In the genomic region with DNA sequence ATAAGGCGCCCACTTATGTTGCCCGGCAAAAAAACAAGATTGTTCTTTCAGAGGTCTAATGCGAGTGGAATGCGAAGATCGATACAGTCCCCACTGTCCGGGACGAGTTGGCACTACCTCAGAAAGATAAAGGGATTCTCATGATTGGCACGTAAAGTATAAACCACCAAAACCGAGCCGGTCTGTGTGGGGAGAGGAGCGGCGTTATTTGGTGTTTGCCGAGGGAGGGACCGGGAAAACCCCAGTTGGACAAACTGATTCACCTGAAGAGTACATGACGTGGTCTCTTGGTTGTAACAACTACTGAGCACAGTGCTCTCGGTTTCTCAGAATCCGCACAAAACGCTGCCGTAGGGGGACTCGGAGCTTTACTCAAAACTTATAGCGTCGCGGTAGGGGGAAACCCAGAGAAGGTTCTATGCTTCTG, we compare ENCODE assay signal across 8 mouse cellular contexts. TPM values are rescaled to one million over a fixed set of nuclear protein-coding genes. Genes with fewer than 3 reads are reported as not detected.
DNase-seq lines count a peak whose midpoint lies in the region; ATAC-seq and TF ChIP-seq lines count a peak whose summit lies in the region.

No protein-coding gene starts in this region.

- peaks cover 60% of the 10 kb centered on the region for H3K4me1 ChIP-seq in heart, embryonic 10.5 days
- peaks cover 71% of the 10 kb centered on the region for H3K4me1 ChIP-seq in E14TG2a.4 (replicated peaks; ENCODE audit: low read depth, low read length)
- peaks cover 45% of the 10 kb centered on the region for H3K4me1 ChIP-seq in heart, embryonic 15.5 days (replicated peaks)
- peaks cover 71% of the 10 kb centered on the region for H3K4me1 ChIP-seq in liver, embryonic 15.5 days (replicated peaks)
- H3K4me1 ChIP-seq in stomach, embryonic 15.5 days = peaks cover 55% of the 10 kb centered on the region

- no peaks in the 10 kb centered on the region for H3K27me3 ChIP-seq in heart, embryonic 10.5 days (ENCODE audit: insufficient read depth, poor library complexity, severe bottlenecking)
- H3K27me3 ChIP-seq in E14TG2a.4 (ENCODE audit: insufficient read depth, low read length) = no peaks in the 10 kb centered on the region
- H3K27me3 ChIP-seq in heart, embryonic 15.5 days = no peaks in the 10 kb centered on the region
- H3K27me3 ChIP-seq in liver, embryonic 15.5 days = no peaks in the 10 kb centered on the region
- no peaks in the 10 kb centered on the region for H3K27me3 ChIP-seq in stomach, embryonic 15.5 days (replicated peaks)

- TF ChIP-seq CTCF in E14TG2a.4 (conservative IDR thresholded peaks at IDR 0.05; ENCODE audit: low read length) = no peak

- no peaks in the 10 kb centered on the region for H3K9me3 ChIP-seq in heart, embryonic 10.5 days
- H3K9me3 ChIP-seq in E14TG2a.4 (ENCODE audit: low read length) = no peaks in the 10 kb centered on the region
- H3K9me3 ChIP-seq in heart, embryonic 15.5 days (replicated peaks) = no peaks in the 10 kb centered on the region
- H3K9me3 ChIP-seq in liver, embryonic 15.5 days (replicated peaks) = no peaks in the 10 kb centered on the region
- no peaks in the 10 kb centered on the region for H3K9me3 ChIP-seq in stomach, embryonic 15.5 days

- peak overlapping the region; percentile 63 for H3K9ac ChIP-seq in heart, embryonic 15.5 days
- peak overlapping the region; percentile 96 for H3K9ac ChIP-seq in liver, embryonic 15.5 days
- H3K9ac ChIP-seq in stomach, embryonic 15.5 days = peak overlapping the region; percentile 38

- peaks cover 38% of the 10 kb centered on the region for H3K36me3 ChIP-seq in heart, embryonic 10.5 days
- peaks cover 41% of the 10 kb centered on the region for H3K36me3 ChIP-seq in E14TG2a.4 (ENCODE audit: insufficient read depth, low read length)
- peaks cover 25% of the 10 kb centered on the region for H3K36me3 ChIP-seq in heart, embryonic 15.5 days
- peaks cover 26% of the 10 kb centered on the region for H3K36me3 ChIP-seq in liver, embryonic 15.5 days (replicated peaks)
- H3K36me3 ChIP-seq in stomach, embryonic 15.5 days = peaks cover 19% of the 10 kb centered on the region

- DNase-seq in heart, embryonic 10.5 days (ENCODE audit: low spot score) = no peak
- DNase-seq in heart, adult 18-20 months = no peak
- no peak for DNase-seq in layer of hippocampus, postnatal 14 days (ENCODE audit: low spot score in 2 of 2)
- no peak for DNase-seq in testis, postnatal 10 days (ENCODE audit: low spot score)

- WGBS in heart, embryonic 10.5 days = under 1% methylated on average over 23 of the region's 23 CpGs
- WGBS in heart, embryonic 15.5 days = under 1% methylated on average over 23 of the region's 23 CpGs
- 0% methylated on average over 23 of the region's 23 CpGs for WGBS in liver, embryonic 15.5 days (ENCODE audit: insufficient replicate concordance)
- under 1% methylated on average over 23 of the region's 23 CpGs for WGBS in stomach, embryonic 15.5 days

- H3K4me3 ChIP-seq in heart, embryonic 10.5 days = peak overlapping the region; percentile 76
- peak overlapping the region; percentile 99 for H3K4me3 ChIP-seq in E14TG2a.4 (replicated peaks; ENCODE audit: low read length)
- peak overlapping the region; percentile 75 for H3K4me3 ChIP-seq in heart, embryonic 15.5 days
- H3K4me3 ChIP-seq in liver, embryonic 15.5 days (replicated peaks) = peak overlapping the region; percentile 91
- H3K4me3 ChIP-seq in stomach, embryonic 15.5 days (replicated peaks) = peak overlapping the region; percentile 76

- ATAC-seq in heart, embryonic 15.5 days (replicated peaks; ENCODE audit: insufficient number of reproducible peaks, insufficient read depth, low FRiP score, low read depth) = no peak
- ATAC-seq in liver, embryonic 15.5 days (ENCODE audit: insufficient read depth) = no peak
- no peak for ATAC-seq in stomach, embryonic 15.5 days (ENCODE audit: insufficient read depth, low FRiP score, low read depth)

- H3K27ac ChIP-seq in heart, embryonic 10.5 days = peak overlapping the region; percentile 94
- H3K27ac ChIP-seq in heart, embryonic 15.5 days = peak overlapping the region; percentile 98
- H3K27ac ChIP-seq in liver, embryonic 15.5 days (replicated peaks) = peak overlapping the region; percentile 100
- H3K27ac ChIP-seq in stomach, embryonic 15.5 days = peak overlapping the region; percentile 99

- H3K4me2 ChIP-seq in heart, embryonic 15.5 days = peak overlapping the region; percentile 96
- peak overlapping the region; percentile 96 for H3K4me2 ChIP-seq in liver, embryonic 15.5 days
- H3K4me2 ChIP-seq in stomach, embryonic 15.5 days = peak overlapping the region; percentile 90

RNA-seq across cellular contexts. Expression of gene Tlcd1, which starts 0.4 kb away (rescaled TPM):
- polyA plus RNA-seq in heart, embryonic 10.5 days (2016; fragmentation: Nextera tagmentation; extraction: Ambion mirVana) = 16.9 and 18.7 TPM in 2 replicates
- total RNA-seq in heart, adult 18-20 months (2021) = 10 to 100 TPM in 1 of 2 experiments, 1 to 10 TPM in 1; 3.2 to 10.6 TPM
- 13.5 and 14.2 TPM in 2 replicates for polyA plus RNA-seq in heart, embryonic 15.5 days (2015; fragmentation: Nextera tagmentation; extraction: Ambion mirVana)
- 43.3 and 44.5 TPM in 2 replicates for polyA plus RNA-seq in liver, embryonic 15.5 days (2015; fragmentation: Nextera tagmentation; extraction: Ambion mirVana)
- polyA plus RNA-seq in stomach, embryonic 15.5 days (2015; fragmentation: Nextera tagmentation; extraction: Ambion mirVana) = 29.8 and 30.8 TPM in 2 replicates
- 10 to 100 TPM; 33.0 to 37.0 TPM for total RNA-seq in layer of hippocampus, postnatal 14 days (2021)

RNA-seq across cellular contexts. Expression of gene Nek8, which starts 0.4 kb away (rescaled TPM):
- polyA plus RNA-seq in heart, embryonic 10.5 days (2016; fragmentation: Nextera tagmentation; extraction: Ambion mirVana) = 15.3 and 16.5 TPM in 2 replicates
- total RNA-seq in heart, adult 18-20 months (2021) = 1 to 10 TPM; 1.7 to 2.6 TPM
- 12.4 and 17.3 TPM in 2 replicates for polyA plus RNA-seq in heart, embryonic 15.5 days (2015; fragmentation: Nextera tagmentation; extraction: Ambion mirVana)
- polyA plus RNA-seq in liver, embryonic 15.5 days (2015; fragmentation: Nextera tagmentation; extraction: Ambion mirVana) = 8.1 and 11.4 TPM in 2 replicates
- polyA plus RNA-seq in stomach, embryonic 15.5 days (2015; fragmentation: Nextera tagmentation; extraction: Ambion mirVana) = 15.4 and 18.2 TPM in 2 replicates
- total RNA-seq in layer of hippocampus, postnatal 14 days (2021) = 1 to 10 TPM; 4.2 to 4.7 TPM

RNA-seq across cellular contexts. Expression of gene Rpl23a, which starts 6.5 kb away (rescaled TPM):
- 863 and 999 TPM in 2 replicates for polyA plus RNA-seq in heart, embryonic 10.5 days (2016; fragmentation: Nextera tagmentation; extraction: Ambion mirVana)
- 100 to 1,000 TPM; 866 to 935 TPM for total RNA-seq in heart, adult 18-20 months (2021)
- 717 and 816 TPM in 2 replicates for polyA plus RNA-seq in heart, embryonic 15.5 days (2015; fragmentation: Nextera tagmentation; extraction: Ambion mirVana)
- polyA plus RNA-seq in liver, embryonic 15.5 days (2015; fragmentation: Nextera tagmentation; extraction: Ambion mirVana) = 569 and 671 TPM in 2 replicates
- 1,236 and 1,312 TPM in 2 replicates for polyA plus RNA-seq in stomach, embryonic 15.5 days (2015; fragmentation: Nextera tagmentation; extraction: Ambion mirVana)
- 100 to 1,000 TPM; 674 to 733 TPM for total RNA-seq in layer of hippocampus, postnatal 14 days (2021)

RNA-seq across cellular contexts. Expression of gene Rab34, which starts 11.3 kb away (rescaled TPM):
- 63.2 and 88.1 TPM in 2 replicates for polyA plus RNA-seq in heart, embryonic 10.5 days (2016; fragmentation: Nextera tagmentation; extraction: Ambion mirVana)
- total RNA-seq in heart, adult 18-20 months (2021) = 10 to 100 TPM in 1 of 2 experiments, 1 to 10 TPM in 1; 6.4 to 11.4 TPM
- polyA plus RNA-seq in heart, embryonic 15.5 days (2015; fragmentation: Nextera tagmentation; extraction: Ambion mirVana) = 54.5 and 72.1 TPM in 2 replicates
- 15.2 and 16.3 TPM in 2 replicates for polyA plus RNA-seq in liver, embryonic 15.5 days (2015; fragmentation: Nextera tagmentation; extraction: Ambion mirVana)
- polyA plus RNA-seq in stomach, embryonic 15.5 days (2015; fragmentation: Nextera tagmentation; extraction: Ambion mirVana) = 111 and 120 TPM in 2 replicates
- total RNA-seq in layer of hippocampus, postnatal 14 days (2021) = 10 to 100 TPM; 34.1 to 40.0 TPM

RNA-seq across cellular contexts. Expression of gene Traf4, which starts 11.5 kb away (rescaled TPM):
- polyA plus RNA-seq in heart, embryonic 10.5 days (2016; fragmentation: Nextera tagmentation; extraction: Ambion mirVana) = 57.9 and 88.7 TPM in 2 replicates
- 1 to 10 TPM; 3.2 to 4.6 TPM for total RNA-seq in heart, adult 18-20 months (2021)
- polyA plus RNA-seq in heart, embryonic 15.5 days (2015; fragmentation: Nextera tagmentation; extraction: Ambion mirVana) = 30.8 and 42.8 TPM in 2 replicates
- polyA plus RNA-seq in liver, embryonic 15.5 days (2015; fragmentation: Nextera tagmentation; extraction: Ambion mirVana) = 27.5 and 32.4 TPM in 2 replicates
- 57.3 and 67.4 TPM in 2 replicates for polyA plus RNA-seq in stomach, embryonic 15.5 days (2015; fragmentation: Nextera tagmentation; extraction: Ambion mirVana)
- total RNA-seq in layer of hippocampus, postnatal 14 days (2021) = 10 to 100 TPM; 33.8 to 34.9 TPM

Comparison
In these comparisons a context has a peak if more than half of its experiments do, and no peak if none do; other contexts are left out.
1. H3K9ac ChIP-seq: peak in every context shown above with its lines; median percentile 96 in liver, embryonic 15.5 days; 63 in heart, embryonic 15.5 days; 38 in stomach, embryonic 15.5 days.